Mouse (Mus musculus): ENCODE results near the gene Slc25a21.

Gene Slc25a21

DNA sequence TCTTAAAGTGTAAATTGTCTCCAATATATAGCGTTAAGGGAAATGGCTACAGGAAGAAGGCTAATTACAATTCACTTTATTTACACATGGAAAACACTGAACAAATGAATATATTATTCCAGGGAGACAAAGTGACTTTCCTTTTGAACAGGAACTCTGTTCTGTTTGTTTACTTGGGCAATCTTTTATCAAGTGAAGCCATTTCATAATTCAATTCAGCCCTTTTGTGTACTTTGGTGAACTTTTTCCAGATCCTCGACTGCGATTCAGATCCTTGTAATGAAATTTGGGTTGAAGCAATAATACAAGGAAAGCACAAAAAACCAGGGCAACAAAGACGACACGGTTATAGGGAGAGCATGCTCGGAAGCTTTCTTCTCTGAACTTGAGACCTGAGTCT, 423.3 kb downstream of the Slc25a21 start:
- no peak for DNase-seq (ENCODE audit: low spot score)

DNA sequence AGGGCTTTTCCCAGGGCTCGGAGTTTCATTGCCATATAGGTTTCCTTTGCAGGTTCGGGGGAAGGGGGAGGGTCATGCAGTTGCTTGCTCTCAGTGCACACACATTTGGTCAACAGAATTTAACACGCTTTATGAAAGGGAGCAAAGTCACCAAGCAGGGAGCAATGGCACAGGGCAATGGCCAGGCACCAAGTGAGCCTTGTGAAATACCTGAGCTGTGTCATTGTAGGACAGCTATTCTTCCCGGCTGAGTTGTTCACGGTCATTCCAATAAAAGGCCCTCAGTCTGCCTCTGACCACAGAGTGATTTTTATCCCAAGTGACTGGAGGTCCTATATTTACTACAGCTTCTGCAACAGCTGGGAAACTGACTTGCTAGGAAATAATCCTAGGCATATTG, 427.9 kb downstream of the Slc25a21 start:
- DNase-seq (ENCODE audit: low spot score) = no peak

GRCm38 (mm10) chr12:56767474-56767873, 429.8 kb downstream of the Slc25a21 start:
- DNase-seq (ENCODE audit: low spot score) = no peak

DNA sequence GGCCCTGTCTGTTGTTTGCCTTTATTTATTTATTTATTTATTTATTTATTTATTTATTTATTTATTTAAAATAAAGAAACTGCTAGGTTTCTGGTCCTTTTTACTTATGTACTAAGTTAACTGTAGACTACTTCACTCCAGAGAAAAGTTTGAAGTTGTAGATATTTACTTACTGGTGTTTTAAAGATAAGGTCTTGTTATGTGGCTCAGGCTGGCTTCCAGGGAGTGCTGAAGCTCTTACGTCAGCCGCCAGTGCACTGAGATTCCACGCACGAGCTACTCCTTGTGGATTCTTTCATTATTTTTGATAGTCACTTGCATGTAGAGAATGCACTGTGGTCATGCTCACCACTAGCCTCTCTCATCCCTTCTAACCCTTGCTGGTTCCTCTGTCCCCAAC, 460.2 kb downstream of the Slc25a21 start:
- no peak for DNase-seq (ENCODE audit: low spot score)

GRCm38 (mm10) chr12:56727631-56728030, 469.6 kb downstream of the Slc25a21 start:
- DNase-seq (ENCODE audit: low spot score) = no peak

GRCm38 (mm10) chr12:56718707-56719051, 478.6 kb downstream of the Slc25a21 start:
- DNase-seq (ENCODE audit: low spot score) = no peak

- no peak for DNase-seq (ENCODE audit: low spot score)
These were observed 479.1 kb downstream of the Slc25a21 start for GRCm38 (mm10) chr12:56717971-56718706.

- DNase-seq (ENCODE audit: low spot score) = no peak
These were observed 496.3 kb downstream of the Slc25a21 start for GRCm38 (mm10) chr12:56701004-56701403.

GRCm38 (mm10) chr12:56699915-56700900, 497.1 kb downstream of the Slc25a21 start:
- no peak for DNase-seq (ENCODE audit: low spot score)

GRCm38 (mm10) chr12:56699351-56699750, 497.9 kb downstream of the Slc25a21 start:
- no peak for DNase-seq (ENCODE audit: low spot score)

DNA sequence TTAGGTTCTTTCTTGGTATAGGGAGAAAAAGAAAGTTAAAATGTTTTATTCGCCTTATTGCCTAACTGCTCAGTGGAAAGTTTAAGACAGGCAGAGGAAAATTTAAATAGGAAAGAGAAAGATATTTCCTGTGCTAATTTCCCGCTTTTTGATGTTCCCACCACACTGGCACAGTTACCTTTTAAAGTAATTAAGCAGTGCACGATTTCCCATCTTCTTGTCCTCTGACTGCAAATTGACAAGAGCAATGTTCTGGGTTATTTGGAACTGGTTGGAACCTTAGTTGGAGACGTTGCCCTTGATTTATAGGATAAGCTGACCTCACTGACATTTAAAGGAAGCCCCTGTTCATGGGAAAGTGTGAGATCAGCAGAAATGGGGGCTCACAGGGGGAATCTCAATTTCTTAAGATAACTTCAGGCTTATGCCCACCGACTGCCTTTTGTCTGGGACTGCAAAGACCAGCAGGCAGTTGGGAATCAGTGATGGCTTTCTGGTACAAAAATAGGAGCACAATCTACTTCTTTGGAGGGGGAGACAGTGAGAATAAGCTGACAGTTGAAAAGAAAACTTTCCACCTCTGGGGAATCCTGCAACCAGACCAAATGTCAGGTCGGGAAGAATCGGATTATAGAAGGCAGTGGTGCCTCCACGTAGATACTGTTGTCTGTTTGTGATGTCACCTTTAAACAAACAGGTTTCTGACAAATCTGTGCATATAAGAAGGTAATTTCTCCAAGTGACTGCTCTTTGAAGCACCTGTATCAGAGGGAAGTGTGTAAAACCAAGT, 498.9 kb downstream of the Slc25a21 start:
- DNase-seq (ENCODE audit: low spot score) = no peak

DNA sequence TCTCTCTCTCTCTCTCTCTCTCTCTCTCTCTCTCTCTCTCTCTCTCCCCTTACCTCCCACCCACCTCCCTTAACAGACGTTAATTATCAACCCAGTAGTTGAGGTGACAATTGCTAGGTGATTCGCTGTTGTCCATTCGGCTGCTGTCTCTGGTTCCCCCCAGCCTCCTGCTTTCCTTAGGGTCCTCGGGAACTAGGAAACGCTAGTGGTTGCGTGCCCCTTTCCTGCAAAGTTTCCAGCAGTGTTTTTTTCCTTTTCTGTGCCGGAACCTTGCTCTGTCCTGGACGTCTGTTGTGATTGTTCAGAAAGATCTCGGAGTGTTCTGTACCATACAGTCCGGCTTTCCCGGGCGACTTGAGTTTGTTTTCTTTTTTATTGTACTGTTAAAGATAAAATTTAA, 499.5 kb downstream of the Slc25a21 start:
- no peak for DNase-seq (ENCODE audit: low spot score)

- no peak for DNase-seq (ENCODE audit: low spot score)
These were observed 500.1 kb downstream of the Slc25a21 start for GRCm38 (mm10) chr12:56697011-56697740.

DNA sequence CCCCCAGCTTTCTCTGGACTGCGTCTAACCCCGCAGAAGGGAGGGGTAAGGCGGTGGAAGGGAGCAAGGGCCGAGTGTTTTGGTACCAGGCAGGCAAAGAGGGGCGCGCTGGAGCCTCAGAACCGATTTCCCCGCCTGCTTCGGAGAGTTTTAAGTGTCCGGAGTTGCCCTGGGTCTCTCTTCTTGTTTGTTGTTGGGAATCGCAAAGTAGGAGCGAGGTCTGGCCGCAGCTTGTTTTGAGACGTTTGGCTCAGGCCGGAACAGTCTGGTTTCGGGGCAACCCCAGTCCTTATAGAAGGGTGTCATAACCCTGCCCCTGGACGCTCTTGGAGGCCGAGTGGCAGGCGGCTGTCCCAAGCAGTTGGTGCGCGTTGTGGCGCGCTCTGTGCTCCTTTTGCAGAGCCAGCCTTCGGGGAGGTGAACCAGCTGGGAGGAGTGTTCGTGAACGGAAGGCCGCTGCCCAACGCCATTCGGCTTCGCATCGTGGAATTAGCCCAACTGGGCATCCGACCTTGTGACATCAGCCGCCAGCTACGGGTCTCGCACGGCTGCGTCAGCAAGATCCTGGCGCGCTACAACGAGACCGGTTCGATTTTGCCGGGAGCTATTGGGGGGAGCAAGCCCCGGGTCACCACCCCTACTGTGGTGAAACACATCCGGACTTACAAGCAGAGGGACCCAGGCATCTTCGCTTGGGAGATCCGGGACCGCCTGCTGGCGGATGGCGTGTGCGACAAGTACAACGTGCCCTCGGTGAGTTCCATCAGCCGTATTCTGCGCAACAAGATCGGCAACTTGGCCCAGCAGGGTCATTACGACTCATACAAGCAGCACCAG, 500.9 kb downstream of the Slc25a21 start:
- no peak for DNase-seq (ENCODE audit: low spot score)

DNA sequence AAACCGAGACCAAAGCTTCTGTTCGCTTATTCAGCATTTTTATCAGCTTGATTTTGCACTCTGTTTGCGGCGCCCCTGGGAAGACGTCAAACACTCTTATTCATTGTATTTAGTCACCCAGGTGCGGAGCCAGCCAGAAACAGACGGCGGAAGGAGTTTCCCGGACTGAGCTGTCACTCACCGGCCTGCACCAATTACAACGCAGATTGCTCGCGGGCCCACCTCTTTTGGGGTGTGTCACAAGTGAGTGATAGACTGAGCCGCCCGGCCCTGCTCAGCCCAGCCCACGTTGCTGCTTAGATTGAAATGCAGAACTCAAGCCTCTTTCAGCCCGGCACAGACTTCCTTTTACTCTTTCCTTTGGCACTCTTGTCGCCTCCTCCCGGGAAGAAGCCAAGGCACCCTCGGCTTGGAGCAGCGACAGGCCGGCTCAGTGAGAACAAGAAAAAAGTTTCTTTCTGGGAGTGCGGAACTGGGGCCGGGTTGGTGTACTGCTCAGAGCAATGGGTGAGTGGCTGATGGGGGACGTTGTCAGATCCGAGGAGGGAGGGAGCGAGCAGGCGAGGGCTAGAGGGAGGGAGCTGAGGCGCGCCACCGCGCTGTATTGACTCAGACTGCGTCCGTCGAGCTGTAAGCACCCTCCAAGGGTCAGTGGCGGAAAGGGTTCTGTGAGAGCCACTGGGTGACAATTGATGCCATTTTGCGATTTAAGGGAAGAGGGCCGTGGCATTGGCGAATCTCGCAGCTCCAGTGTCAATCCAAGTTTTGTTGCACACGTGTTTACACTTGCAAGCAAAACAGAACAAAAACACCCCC, 501.7 kb downstream of the Slc25a21 start:
- DNase-seq (ENCODE audit: low spot score) = no peak

DNA sequence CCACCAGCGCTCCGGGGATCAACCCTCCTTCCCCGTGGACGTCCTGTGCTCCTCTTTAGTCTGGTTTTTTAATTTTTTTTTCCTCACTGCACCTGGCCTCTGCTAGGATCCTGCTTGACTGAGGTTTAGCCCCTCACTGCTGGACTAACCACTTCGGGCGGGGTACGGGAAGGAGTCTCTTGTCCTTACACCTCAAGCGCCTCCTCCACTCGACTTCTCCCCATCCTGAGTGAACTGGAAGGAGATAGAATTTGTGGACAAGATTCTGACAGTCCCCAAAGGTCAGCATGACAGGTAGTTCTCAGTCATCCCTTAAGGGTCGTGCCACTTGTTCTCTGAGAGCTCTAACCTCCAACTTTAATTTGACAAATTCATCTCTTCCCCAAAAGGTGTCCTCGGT, 502.3 kb downstream of the Slc25a21 start:
- DNase-seq (ENCODE audit: low spot score) = no peak

GRCm38 (mm10) chr12:56694361-56694760, 502.9 kb downstream of the Slc25a21 start:
- DNase-seq (ENCODE audit: low spot score) = no peak

DNA sequence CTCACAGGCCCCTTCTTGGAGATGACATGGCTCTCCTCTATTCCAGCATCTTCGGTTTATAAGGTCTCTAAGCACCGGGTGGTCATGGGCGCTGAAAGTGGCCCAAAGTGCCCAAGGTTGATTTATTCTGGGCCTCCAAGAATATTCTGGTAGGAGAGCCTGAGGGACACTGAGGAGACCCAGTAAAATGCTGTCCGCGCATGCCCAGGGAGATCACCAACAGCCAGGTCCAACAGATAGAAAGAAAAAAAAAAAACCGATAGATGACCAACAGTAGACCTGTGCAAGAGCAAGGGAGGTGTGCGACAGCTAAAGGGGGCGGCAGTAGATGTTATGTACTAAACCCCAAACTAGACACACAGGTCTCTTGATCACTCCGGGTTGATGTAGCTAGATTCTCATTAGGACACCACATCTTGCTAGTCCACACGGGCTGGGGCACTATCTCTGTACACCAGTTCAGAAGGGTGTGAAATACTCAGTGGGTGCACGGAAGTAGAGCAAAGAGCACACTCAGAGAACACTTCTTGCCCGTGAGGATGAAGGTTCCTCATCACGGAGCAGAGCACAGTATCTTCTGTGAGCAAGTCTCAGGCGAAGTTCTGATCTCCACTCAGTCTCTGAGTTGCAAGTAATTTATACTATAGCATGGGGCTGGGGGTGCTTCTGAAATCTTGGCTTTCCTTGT, 503.7 kb downstream of the Slc25a21 start:
- no peak for DNase-seq (ENCODE audit: low spot score)

DNA sequence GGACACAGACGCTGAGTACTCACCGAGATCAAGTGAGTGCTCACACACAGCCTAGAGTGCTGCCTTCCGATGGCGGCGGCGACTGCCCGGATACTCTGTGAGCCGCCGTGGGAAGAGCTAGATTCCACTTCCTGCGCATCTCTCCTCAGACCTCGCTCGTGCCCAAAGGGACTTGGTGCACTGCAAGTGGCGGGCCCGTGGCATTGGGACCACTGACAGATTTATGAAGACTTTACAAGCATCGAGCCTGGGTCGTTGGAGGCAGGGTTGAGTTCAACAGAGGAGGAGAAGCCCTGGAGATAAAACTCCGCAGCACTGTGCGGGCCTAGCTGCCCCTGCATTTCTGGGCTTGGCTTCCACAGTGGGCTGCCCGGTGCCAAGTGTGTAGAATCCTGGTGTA, 504.7 kb downstream of the Slc25a21 start:
- DNase-seq (ENCODE audit: low spot score) = no peak

Data from ovary, postnatal 10 days (tissue).